8 mouse cellular contexts compared by ENCODE assay signal in the genomic region with DNA sequence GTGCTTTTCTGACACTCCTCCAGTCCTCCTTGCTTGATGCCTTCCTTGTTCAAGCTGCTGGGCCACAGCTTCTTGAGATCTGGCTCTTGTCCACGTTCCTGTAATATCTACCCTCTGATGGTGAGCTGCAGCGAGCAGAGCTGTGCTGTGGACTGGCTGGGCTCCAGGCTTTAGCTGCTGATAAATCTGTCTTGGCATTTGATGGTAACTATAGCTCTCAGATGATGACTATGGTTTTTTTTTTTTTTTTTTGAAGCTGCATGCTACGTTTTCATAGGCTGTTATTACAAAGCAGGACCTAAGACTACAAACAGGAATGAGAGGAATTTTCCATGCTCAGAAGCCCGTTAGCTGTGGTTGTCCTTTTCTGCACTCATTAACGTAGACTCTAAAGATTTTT.
DNase-seq lines count a peak whose midpoint lies in the region; ATAC-seq lines count a peak whose summit lies in the region.

No protein-coding gene starts in this region.

- H3K27ac ChIP-seq in hindbrain, embryonic 14.5 days: no peak overlapping the region
- H3K27ac ChIP-seq in hindbrain, embryonic 12.5 days: no peak overlapping the region

- no peak overlapping the region for H3K9ac ChIP-seq in hindbrain, embryonic 14.5 days
- H3K9ac ChIP-seq in hindbrain, embryonic 12.5 days: no peak overlapping the region

- no peaks in the 10 kb centered on the region for H3K27me3 ChIP-seq in hindbrain, embryonic 14.5 days (ENCODE audit: control insufficient read depth, insufficient read depth, low read length)
- no peaks in the 10 kb centered on the region for H3K27me3 ChIP-seq in hindbrain, embryonic 12.5 days

- H3K4me3 ChIP-seq in hindbrain, embryonic 14.5 days (replicated peaks; ENCODE audit: low read length): no peak overlapping the region
- H3K4me3 ChIP-seq in hindbrain, embryonic 12.5 days: no peak overlapping the region

- no peak; the same call in 1 of the 2 replicates for ATAC-seq in hindbrain, embryonic 14.5 days (ENCODE audit: low FRiP score)
- no peak for ATAC-seq in hindbrain, embryonic 12.5 days (ENCODE audit: low FRiP score)
- ATAC-seq in inflammation-experienced regulatory T-cells, adult 6 months: no peak

- H3K4me2 ChIP-seq in hindbrain, embryonic 14.5 days (replicated peaks): no peak overlapping the region
- no peak overlapping the region for H3K4me2 ChIP-seq in hindbrain, embryonic 12.5 days (replicated peaks)

- H3K4me1 ChIP-seq in hindbrain, embryonic 14.5 days (replicated peaks; ENCODE audit: control insufficient read depth, insufficient read depth, low read length): no peaks in the 10 kb centered on the region
- no peaks in the 10 kb centered on the region for H3K4me1 ChIP-seq in hindbrain, embryonic 12.5 days

- H3K9me3 ChIP-seq in hindbrain, embryonic 14.5 days (ENCODE audit: control insufficient read depth, low read length): no peaks in the 10 kb centered on the region
- no peaks in the 10 kb centered on the region for H3K9me3 ChIP-seq in hindbrain, embryonic 12.5 days (replicated peaks)

- peak; percentile 30 for DNase-seq in hindbrain, embryonic 14.5 days (ENCODE audit: low spot score)
- DNase-seq in adipocyte (ENCODE audit: low spot score): peak; percentile 19
- peak; percentile 24 to 41 for DNase-seq in frontal cortex, postnatal 36 days (ENCODE audit: low spot score in 2 of 2)
- peak; percentile 7 to 11 for DNase-seq in layer of hippocampus, postnatal 36 days
- peak; percentile 1 for DNase-seq in skeletal muscle tissue, adult 2 months (ENCODE audit: low read depth, low spot score)
- DNase-seq in adrenal gland, postnatal 25 days: no peak

- 62% methylated on average over 5 of the region's 5 CpGs for WGBS in hindbrain, embryonic 14.5 days
- WGBS in hindbrain, embryonic 12.5 days: 73% methylated on average over 5 of the region's 5 CpGs

- H3K36me3 ChIP-seq in hindbrain, embryonic 14.5 days (replicated peaks; ENCODE audit: control insufficient read depth, insufficient read depth): no peaks in the 10 kb centered on the region
- H3K36me3 ChIP-seq in hindbrain, embryonic 12.5 days: no peaks in the 10 kb centered on the region
